Mouse (Mus musculus): ENCODE measurements at regions not wholly inside any gene's neighbourhood (a gene's known extent, or its start where the extent isn't known, plus 50 kb on each side); places are given as distances from the start of the nearest gene placed in this dataset.

GRCm38 (mm10) chr3:16369629-16370028 is 363.4 kb upstream of the Gm5150 start:
- no peak for DNase-seq

- peak in 1 of 2 experiments; percentile 3 for DNase-seq
These were observed 356.9 kb upstream of the Gm5150 start for GRCm38 (mm10) chr3:16363134-16363533.

GRCm38 (mm10) chr3:16358999-16359398 is 352.8 kb upstream of the Gm5150 start:
- DNase-seq: no peak

GRCm38 (mm10) chr3:16330750-16331149 is 324.5 kb upstream of the Gm5150 start:
- no peak for DNase-seq

GRCm38 (mm10) chr3:16310834-16311233 is 304.6 kb upstream of the Gm5150 start:
- DNase-seq: no peak

DNA sequence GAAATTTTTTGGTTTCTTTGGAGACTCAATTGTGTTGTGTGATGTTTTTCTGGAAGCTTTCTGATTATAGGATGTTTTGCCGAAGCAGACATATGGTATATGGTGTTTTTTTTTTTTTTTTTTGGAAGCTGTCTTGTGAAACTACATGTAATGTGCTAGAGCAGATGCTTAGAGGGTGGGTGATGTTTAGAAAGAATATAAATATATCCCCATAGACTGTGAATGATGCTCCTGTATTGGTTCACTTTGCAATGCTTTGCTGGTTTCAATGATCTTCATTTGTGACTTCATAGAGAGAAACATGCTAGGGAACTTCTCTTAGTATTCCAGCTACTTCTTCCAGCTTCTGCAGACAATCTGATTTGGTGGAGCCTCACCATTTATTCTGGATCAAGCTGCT is 271.2 kb upstream of the Gm5150 start:
- no peak for DNase-seq

Measured in cerebellum, postnatal 25 days (tissue).